Mouse (Mus musculus) CH12.LX (cell line): ENCODE measurements around the gene Nol3. TPM values are rescaled to one million over a fixed set of nuclear protein-coding genes. Genes with fewer than 3 reads are reported as not detected.
"Not testable (repeated sequence)": the region's sequence is repeated elsewhere in the genome, so short reads cannot be mapped to it uniquely, and the experiment has no call there.

ENCODE experiments used
- DNase-seq: peaks from one replicate; pipeline ENCODE4 v3.0.0-alpha.2; 2013; ENCODE audit errors: extremely low read depth
- H3K27ac ChIP-seq: 2 replicates; pipeline ENCODE4 v1.5.1; 2012; ENCODE audit warnings: low read depth, mild to moderate bottlenecking, control low read depth, moderate library complexity; ENCODE audit not compliant: insufficient read depth
- H3K27me3 ChIP-seq: replicated peaks from 2 replicates; pipeline ENCODE3; 2012; ENCODE audit warnings: inconsistent platforms
- H3K36me3 ChIP-seq, 2 experiments: replicated peaks in 1 of 2; 2 replicates each; pipeline versions ENCODE3 to v1.6.1; 2012; ENCODE audit warnings: inconsistent platforms in 1 of 2, low read length in 1 of 2, mild to moderate bottlenecking in 1 of 2, mixed read lengths in 1 of 2, moderate library complexity in 1 of 2; ENCODE audit not compliant: control insufficient read depth in 1 of 2, insufficient read depth in 1 of 2
- H3K4me1 ChIP-seq, 2 experiments: 2 replicates each; pipeline ENCODE4 v1.6.1; 2012; ENCODE audit warnings: inconsistent platforms in 1 of 2, moderate library complexity in 1 of 2; ENCODE audit not compliant: insufficient read depth in 2 of 2, control insufficient read depth in 1 of 2
- H3K4me2 ChIP-seq: 2 replicates; pipeline ENCODE4 v1.6.1; 2012; ENCODE audit warnings: low read depth, mild to moderate bottlenecking, control low read depth; ENCODE audit not compliant: poor library complexity, insufficient read depth, severe bottlenecking
- H3K4me3 ChIP-seq, 3 experiments: fragments of 150-350 bp in 1 of 3; sonication (generic) in 1 of 3; replicated peaks in 1 of 3; 2 replicates each; pipeline versions ENCODE3 to v1.5.1; 2011 to 2012; ENCODE audit warnings: low read depth in 2 of 3, low read length in 2 of 3, mild to moderate bottlenecking in 2 of 3, moderate library complexity in 2 of 3, control low read depth in 1 of 3, improper control_type of control experiment in 1 of 3, inconsistent platforms in 1 of 3, mixed read lengths in 1 of 3; ENCODE audit not compliant: poor library complexity in 1 of 3
- H3K79me2 ChIP-seq: replicated peaks from 2 replicates; pipeline ENCODE4 v1.6.1; 2012; ENCODE audit warnings: mild to moderate bottlenecking, moderate library complexity; ENCODE audit not compliant: control insufficient read depth, poor library complexity, insufficient read depth, severe bottlenecking; ENCODE audit errors: extremely low read depth
- H3K9ac ChIP-seq: 2 replicates; pipeline ENCODE4 v1.6.1; 2012; ENCODE audit warnings: low read depth, mild to moderate bottlenecking, control low read depth, moderate library complexity; ENCODE audit not compliant: insufficient read depth
- H3K9me3 ChIP-seq: replicated peaks from 2 replicates; pipeline ENCODE3; 2012; ENCODE audit warnings: low read length, inconsistent platforms, mixed read lengths
- ELF1 ChIP-seq: IDR thresholded peaks from 2 replicates; pipeline ENCODE4 v1.6.1; 2014; ENCODE audit warnings: low read depth, mild to moderate bottlenecking, inconsistent platforms, low read length, improper control_type of control experiment
- ETS1 ChIP-seq: conservative IDR thresholded peaks from 2 replicates; pipeline ENCODE4 v1.6.1; 2012; ENCODE audit warnings: low read depth, mild to moderate bottlenecking, inconsistent platforms, low read length, improper control_type of control experiment, moderate library complexity
- JUND ChIP-seq: conservative IDR thresholded peaks from 2 replicates; pipeline ENCODE4 v1.6.1; 2011; ENCODE audit warnings: low read depth, low read length, improper control_type of control experiment
- KAT2A ChIP-seq: IDR thresholded peaks from 2 replicates; pipeline ENCODE4 v1.6.1; 2012; ENCODE audit warnings: low read length, improper control_type of control experiment, inconsistent platforms; ENCODE audit not compliant: insufficient replicate concordance
- MAFK ChIP-seq: IDR thresholded peaks from 2 replicates; pipeline ENCODE4 v1.6.1; 2011; ENCODE audit warnings: low read length, improper control_type of control experiment; ENCODE audit not compliant: insufficient replicate concordance
- MAZ ChIP-seq: IDR thresholded peaks from 2 replicates; pipeline ENCODE4 v1.6.1; 2012; ENCODE audit warnings: low read depth, mild to moderate bottlenecking, inconsistent platforms, low read length, improper control_type of control experiment, moderate library complexity
- NRF1 ChIP-seq: IDR thresholded peaks from 2 replicates; pipeline ENCODE4 v1.6.1; 2014; ENCODE audit warnings: low read depth, mild to moderate bottlenecking, inconsistent platforms, low read length, improper control_type of control experiment, moderate library complexity
- PAX5 ChIP-seq: IDR thresholded peaks from 2 replicates; pipeline ENCODE4 v1.6.1; 2012; ENCODE audit warnings: low read length, inconsistent platforms, mixed read lengths
- RAD21 ChIP-seq: IDR thresholded peaks from 2 replicates; pipeline ENCODE4 v1.6.1; 2011; ENCODE audit warnings: low read depth, mild to moderate bottlenecking, low read length, improper control_type of control experiment, moderate library complexity
- RCOR1 ChIP-seq: conservative IDR thresholded peaks from 2 replicates; pipeline ENCODE4 v1.6.1; 2012; ENCODE audit warnings: low read depth, mild to moderate bottlenecking, inconsistent platforms, low read length, improper control_type of control experiment
- SMC3 ChIP-seq: IDR thresholded peaks from 2 replicates; pipeline ENCODE4 v1.6.1; 2011; ENCODE audit warnings: low read depth, low read length, improper control_type of control experiment
- TBP ChIP-seq: conservative IDR thresholded peaks from 2 replicates; pipeline ENCODE4 v1.6.1; 2011; ENCODE audit warnings: low read depth, low read length, improper control_type of control experiment
- TCF12 ChIP-seq: IDR thresholded peaks from 2 replicates; pipeline ENCODE4 v1.6.1; 2014; ENCODE audit warnings: low read depth, mild to moderate bottlenecking, inconsistent platforms, low read length, improper control_type of control experiment
- USF2 ChIP-seq: conservative IDR thresholded peaks from 2 replicates; pipeline ENCODE4 v1.6.1; 2011; ENCODE audit warnings: low read depth, low read length, improper control_type of control experiment
- ZKSCAN1 ChIP-seq: IDR thresholded peaks from 2 replicates; pipeline ENCODE4 v1.6.1; 2012; ENCODE audit warnings: low read depth, inconsistent platforms, low read length, improper control_type of control experiment, borderline replicate concordance
- ZMIZ1 ChIP-seq: IDR thresholded peaks from 2 replicates; pipeline ENCODE4 v1.6.1; 2012; ENCODE audit warnings: low read depth, mild to moderate bottlenecking, inconsistent platforms, low read length, improper control_type of control experiment
- ZNF384 ChIP-seq: IDR thresholded peaks from 2 replicates; pipeline ENCODE4 v1.6.1; 2012; ENCODE audit warnings: low read depth, low read length, improper control_type of control experiment, inconsistent platforms
- dilution Hi-C: fragments of 300-500 bp; cut with MboI; formaldehyde crosslinking; loops from 2 replicates; pipeline ENCODE4 v1.14.3; 2020; ENCODE audit warnings: low sequenced_read_pairs; ENCODE audit not compliant: extremely low pct_unique_long_range_greater_than_20kb, extremely low pct_ligation_motif_present
- in situ Hi-C: fragments of 300-500 bp; cut with MboI; formaldehyde crosslinking; loops from 3 replicates; pipeline ENCODE4 v1.14.3; 2019; ENCODE audit warnings: low sequenced_read_pairs, low pct_ligation_motif_present, low pct_unique_long_range_greater_than_20kb, mixed read lengths
- polyA plus RNA-seq: library from polyadenylated mRNA; unstranded; fragments of >175 nt; gene quantifications from 2 replicates; pipeline ENCODE4 v1.2.1, GENCODE M21; 2012; ENCODE audit warnings: low read depth; ENCODE audit not compliant: insufficient read length
- total RNA-seq, 2 experiments: library from RNA; depleted of rRNA; stranded (reverse); fragments of 300-350 nt in 1 of 2; fragments of >200 nt in 1 of 2; gene quantifications; 2 replicates each; pipeline ENCODE4 v1.2.3; 2012 to 2014

Nol3 gene
- total RNA-seq (2012; rRNA removed) (0.34 and 0.42 TPM in 2 replicates), total RNA-seq (2014; rRNA removed) (not detected in 2 replicates), polyA plus RNA-seq (0.31 TPM in 1 of 2 replicates, not detected in the other)

DNA sequence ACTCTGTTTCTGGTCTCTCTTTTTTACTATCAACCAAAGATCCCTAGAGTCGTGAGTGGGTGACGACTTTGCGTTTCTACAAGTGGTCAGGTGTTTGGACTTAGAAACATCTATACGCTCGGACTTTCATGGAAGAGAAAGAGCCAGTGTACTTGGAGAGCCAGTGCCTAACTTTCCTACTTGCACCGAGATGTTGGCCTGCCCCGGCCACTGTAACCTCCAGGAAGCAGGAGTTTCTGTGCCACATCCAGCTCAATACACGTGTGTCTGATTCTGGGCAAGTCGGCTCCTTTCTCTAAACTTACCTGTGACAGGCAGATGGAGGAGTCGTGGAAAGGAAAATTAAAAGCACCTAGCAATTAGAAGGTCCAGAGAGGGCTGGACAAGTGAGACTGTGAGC, at the start of gene Nol3:
Gene Nol3, plus strand, starts transcription at position 301 of the 400 bp plus-strand sequence.
- dilution Hi-C loops (no loop called here), in situ Hi-C loops (no loop called here)
- Histone ChIP-seq H3K27ac (no peak within 1 kb of the TSS), H3K4me2 (no peak within 1 kb of the TSS), H3K4me3 (no peak within 1 kb of the TSS), H3K27me3 (no peaks in the 10 kb centered on the region), H3K9me3 (no peaks in the 10 kb centered on the region), H3K79me2 (no peaks in the 10 kb centered on the region), H3K36me3 (peaks cover 0 to 28% of the 10 kb centered on the region in 2 experiments), H3K9ac (no peak within 1 kb of the TSS), H3K4me1 (peaks cover 0 to 2% of the 10 kb centered on the region in 2 experiments; a peak in 1 of 4 replicates)
- TF ChIP-seq MAZ (no peak), ZKSCAN1 (no peak), RAD21 (no peak), USF2 (no peak), ZNF384 (no peak), ETS1 (no peak), SMC3 (no peak), NRF1 (no peak), RCOR1 (no peak), KAT2A (no peak), ZMIZ1 (no peak), TCF12 (no peak)
- no peak for DNase-seq

- H3K27me3 ChIP-seq = no peaks in the 10 kb centered on the region
- H3K9me3 ChIP-seq = no peaks in the 10 kb centered on the region
- in situ Hi-C loops (no loop called here), dilution Hi-C loops (no loop called here)
- no peak for DNase-seq
- peaks cover 0 to 21% of the 10 kb centered on the region in 2 experiments; a peak in 2 of 4 replicates for H3K4me1 ChIP-seq
- no peak overlapping the region for H3K9ac ChIP-seq
- H3K36me3 ChIP-seq = peaks cover 15 to 52% of the 10 kb centered on the region in 2 experiments
- H3K4me2 ChIP-seq = no peak overlapping the region
- no peak overlapping the region for H3K4me3 ChIP-seq
- no peak for TF ChIP-seq JUND
- no peak for TF ChIP-seq ELF1
- no peak for TF ChIP-seq PAX5
- TF ChIP-seq MAFK = no peak
- TF ChIP-seq TBP = no peak
- TF ChIP-seq, all 38 proteins: peak for 0
- Histone ChIP-seq H3K79me2 (peaks cover 12% of the 10 kb centered on the region; the same call in 1 of the 2 replicates), H3K27ac (no peak overlapping the region)
Observed at GRCm38 (mm10) chr8:105231503-105232320, 44.2 kb upstream of the Nol3 start.

DNA sequence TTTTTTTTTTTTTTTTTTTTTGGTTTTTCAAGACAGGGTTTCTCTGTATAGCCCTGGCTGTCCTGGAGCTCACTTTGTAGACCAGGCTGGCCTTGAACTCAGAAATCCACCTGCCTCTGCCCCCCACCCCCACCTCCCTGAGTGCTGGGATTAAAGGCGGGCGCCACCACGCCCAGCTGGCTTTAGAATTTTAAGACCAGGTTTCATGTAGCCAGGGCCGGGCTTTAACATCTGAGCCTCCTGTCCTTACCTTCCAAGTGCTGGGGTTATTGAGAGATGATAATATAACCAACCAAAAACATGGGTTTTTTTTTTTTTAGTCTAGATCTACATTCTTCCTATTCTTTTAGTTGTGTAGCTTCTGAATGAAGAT, 43.6 kb upstream of the Nol3 start:
- H3K9me3 ChIP-seq, H3K4me3 ChIP-seq, H3K4me2 ChIP-seq, in situ Hi-C loops, H3K9ac ChIP-seq, H3K79me2 ChIP-seq, dilution Hi-C loops, H3K27me3 ChIP-seq, DNase-seq, H3K27ac ChIP-seq: not testable (repeated sequence)
- Histone ChIP-seq H3K36me3 (peaks cover 15 to 52% of the 10 kb centered on the region in 2 experiments), H3K4me1 (peaks cover 0 to 15% of the 10 kb centered on the region in 2 experiments; a peak in 2 of 4 replicates)
